Mouse (Mus musculus): ENCODE measurements around the gene Gm5089.

- TF ChIP-seq CTCF (IDR thresholded peaks at IDR 0.05; ENCODE audit: extremely low read depth, insufficient read length, insufficient replicate concordance, low read depth, low read length), result no peak
- no peak for TF ChIP-seq POLR2A (IDR thresholded peaks at IDR 0.05; ENCODE audit: low read depth, low read length)
Observed at GRCm38 (mm10) chr14:122434039-122434438, 16.9 kb downstream of the Gm5089 start.
